Mouse (Mus musculus) hindbrain, embryonic 12.5 days (tissue): ENCODE measurements at regions not wholly inside any gene's neighbourhood (a gene's known extent, or its start where the extent isn't known, plus 50 kb on each side); places are given as distances from the start of the nearest gene placed in this dataset.

Experiments used
- ATAC-seq: fragments of 200-750 bp; cut with Nextera tagmentation; 2 replicates; pipeline ENCODE4 v1.8.0; 2017; ENCODE audit warnings: moderate TSS enrichment; ENCODE audit not compliant: low FRiP score
- H3K27ac ChIP-seq: fragments of 300-500 bp; sonication (generic); 2 replicates; pipeline ENCODE4 v1.5.1; 2016; ENCODE audit warnings: mild to moderate bottlenecking
- H3K27me3 ChIP-seq: fragments of 300-500 bp; sonication (generic); 2 replicates; pipeline ENCODE4 v1.6.1; 2016; ENCODE audit warnings: mild to moderate bottlenecking
- H3K36me3 ChIP-seq: fragments of 300-500 bp; sonication (generic); 2 replicates; pipeline ENCODE4 v1.6.1; 2016; ENCODE audit warnings: mild to moderate bottlenecking
- H3K4me1 ChIP-seq: fragments of 300-500 bp; sonication (generic); 2 replicates; pipeline ENCODE4 v1.6.1; 2016
- H3K4me2 ChIP-seq: fragments of 300-500 bp; sonication (generic); replicated peaks from 2 replicates; pipeline ENCODE4 v1.6.1; 2016; ENCODE audit warnings: mild to moderate bottlenecking
- H3K4me3 ChIP-seq: fragments of 300-500 bp; sonication (generic); 2 replicates; pipeline ENCODE4 v1.5.1; 2016; ENCODE audit warnings: mild to moderate bottlenecking
- H3K9ac ChIP-seq: fragments of 300-500 bp; sonication (generic); 2 replicates; pipeline ENCODE4 v1.6.1; 2016; ENCODE audit warnings: mild to moderate bottlenecking, moderate library complexity
- H3K9me3 ChIP-seq: fragments of 300-500 bp; sonication (generic); replicated peaks from 2 replicates; pipeline ENCODE4 v1.6.1; 2016; ENCODE audit warnings: mild to moderate bottlenecking
- WGBS: fragments of 180-500 bp; shearing (Covaris S2); methylation state at CpG from one replicate; pipeline ENCODE4 v1.1.7; 2016; 5-methylcytosine and 5-hydroxymethylcytosine counted together

- 60% methylated on average over 10 of the region's 10 CpGs for WGBS
- H3K4me1 ChIP-seq: no peaks in the 10 kb centered on the region
- ATAC-seq: no peak
- no peak overlapping the region for H3K27ac ChIP-seq
- H3K9me3 ChIP-seq: no peaks in the 10 kb centered on the region
- H3K4me3 ChIP-seq: no peak overlapping the region
- H3K4me2 ChIP-seq: no peak overlapping the region
- no peak overlapping the region for H3K9ac ChIP-seq
- no peaks in the 10 kb centered on the region for H3K27me3 ChIP-seq
- H3K36me3 ChIP-seq: no peaks in the 10 kb centered on the region
Measured at GRCm38 (mm10) chr10:67339371-67339929, 54.3 kb upstream of the Nrbf2 start.

- no peak for ATAC-seq
- Histone ChIP-seq H3K4me3 (no peak overlapping the region), H3K27me3 (no peaks in the 10 kb centered on the region), H3K4me1 (no peaks in the 10 kb centered on the region), H3K9ac (no peak overlapping the region), H3K27ac (no peak overlapping the region), H3K9me3 (no peaks in the 10 kb centered on the region), H3K4me2 (no peak overlapping the region), H3K36me3 (no peaks in the 10 kb centered on the region)
- WGBS: 87% methylated on average over 4 of the region's 4 CpGs
Measured at GRCm38 (mm10) chr10:67344722-67345121, 59.6 kb upstream of the Nrbf2 start.

GRCm38 (mm10) chr10:67350956-67351355 lies 65.9 kb upstream of the Nrbf2 start:
- H3K36me3 ChIP-seq: no peaks in the 10 kb centered on the region
- H3K4me1 ChIP-seq: no peaks in the 10 kb centered on the region
- no peak for ATAC-seq
- no peak overlapping the region for H3K9ac ChIP-seq
- no peaks in the 10 kb centered on the region for H3K9me3 ChIP-seq
- no peak overlapping the region for H3K4me2 ChIP-seq
- no peak overlapping the region for H3K4me3 ChIP-seq
- no peak overlapping the region for H3K27ac ChIP-seq
- no peaks in the 10 kb centered on the region for H3K27me3 ChIP-seq
- WGBS: 49% methylated on average over 2 of the region's 2 CpGs

GRCm38 (mm10) chr10:67360793-67361192 lies 75.7 kb upstream of the Nrbf2 start:
- WGBS: 81% methylated on average over 8 of the region's 8 CpGs

GRCm38 (mm10) chr10:67361281-67361680 lies 76.2 kb upstream of the Nrbf2 start:
- H3K36me3 ChIP-seq: no peaks in the 10 kb centered on the region
- H3K4me3 ChIP-seq: no peak overlapping the region
- no peak for ATAC-seq
- H3K9me3 ChIP-seq: no peaks in the 10 kb centered on the region
- H3K27ac ChIP-seq: no peak overlapping the region
- no peaks in the 10 kb centered on the region for H3K4me1 ChIP-seq
- H3K9ac ChIP-seq: no peak overlapping the region
- WGBS: 91% methylated on average over 4 of the region's 4 CpGs
- no peak overlapping the region for H3K4me2 ChIP-seq
- H3K27me3 ChIP-seq: no peaks in the 10 kb centered on the region

More at GRCm38 (mm10) chr10:67360793-67361192, 75.7 kb upstream of the Nrbf2 start:
- Histone ChIP-seq H3K27me3 (no peaks in the 10 kb centered on the region), H3K27ac (no peak overlapping the region), H3K36me3 (no peaks in the 10 kb centered on the region), H3K4me1 (no peaks in the 10 kb centered on the region), H3K4me3 (no peak overlapping the region), H3K9ac (no peak overlapping the region), H3K4me2 (no peak overlapping the region), H3K9me3 (no peaks in the 10 kb centered on the region)
- no peak for ATAC-seq

GRCm38 (mm10) chr10:67364595-67364994 lies 79.5 kb upstream of the Nrbf2 start:
- H3K4me1 ChIP-seq: no peaks in the 10 kb centered on the region
- no peaks in the 10 kb centered on the region for H3K27me3 ChIP-seq
- H3K27ac ChIP-seq: no peak overlapping the region
- 88% methylated on average over 3 of the region's 3 CpGs for WGBS
- H3K4me2 ChIP-seq: no peak overlapping the region
- no peak for ATAC-seq
- no peak overlapping the region for H3K9ac ChIP-seq
- H3K4me3 ChIP-seq: no peak overlapping the region
- no peaks in the 10 kb centered on the region for H3K36me3 ChIP-seq
- H3K9me3 ChIP-seq: no peaks in the 10 kb centered on the region

- Histone ChIP-seq H3K4me1 (no peaks in the 10 kb centered on the region), H3K27ac (no peak overlapping the region), H3K9me3 (no peaks in the 10 kb centered on the region), H3K4me2 (no peak overlapping the region), H3K36me3 (no peaks in the 10 kb centered on the region), H3K27me3 (no peaks in the 10 kb centered on the region), H3K9ac (no peak overlapping the region), H3K4me3 (no peak overlapping the region)
- 94% methylated on average over 7 of the region's 7 CpGs for WGBS
- ATAC-seq: no peak
Measured at GRCm38 (mm10) chr10:67365158-67365557, 80.1 kb upstream of the Nrbf2 start.

- Histone ChIP-seq H3K27me3 (no peaks in the 10 kb centered on the region), H3K9ac (no peak overlapping the region), H3K27ac (no peak overlapping the region), H3K9me3 (no peaks in the 10 kb centered on the region), H3K4me2 (0 out of 2 replicates have a peak overlapping the region, but pooled peaks have one; percentile 13), H3K36me3 (no peaks in the 10 kb centered on the region), H3K4me1 (0 out of 2 replicates have a peak, but pooled peaks cover 7% of the 10 kb centered on the region), H3K4me3 (no peak overlapping the region)
- WGBS: 38% methylated on average over 13 of the region's 13 CpGs
- ATAC-seq: no peak
Measured at GRCm38 (mm10) chr10:67372569-67373161, 87.6 kb upstream of the Nrbf2 start.

GRCm38 (mm10) chr10:67376638-67377037 lies 91.5 kb upstream of the Nrbf2 start:
- 92% methylated on average over 5 of the region's 5 CpGs for WGBS
- Histone ChIP-seq H3K4me3 (no peak overlapping the region), H3K9me3 (no peaks in the 10 kb centered on the region), H3K36me3 (no peaks in the 10 kb centered on the region), H3K9ac (no peak overlapping the region), H3K4me1 (0 out of 2 replicates have a peak, but pooled peaks cover 7% of the 10 kb centered on the region), H3K27me3 (no peaks in the 10 kb centered on the region), H3K27ac (no peak overlapping the region), H3K4me2 (no peak overlapping the region)
- no peak for ATAC-seq

- 83% methylated on average over 17 of the region's 17 CpGs for WGBS
- no peaks in the 10 kb centered on the region for H3K27me3 ChIP-seq
- no peaks in the 10 kb centered on the region for H3K36me3 ChIP-seq
- no peak overlapping the region for H3K9ac ChIP-seq
- H3K9me3 ChIP-seq: no peaks in the 10 kb centered on the region
- no peak overlapping the region for H3K4me2 ChIP-seq
- no peak overlapping the region for H3K27ac ChIP-seq
- no peak for ATAC-seq
- no peak overlapping the region for H3K4me3 ChIP-seq
- H3K4me1 ChIP-seq: 0 out of 2 replicates have a peak, but pooled peaks cover 4% of the 10 kb centered on the region
Measured at GRCm38 (mm10) chr10:67377643-67378223, 92.6 kb upstream of the Nrbf2 start.

- H3K36me3 ChIP-seq: no peaks in the 10 kb centered on the region
- H3K4me2 ChIP-seq: no peak overlapping the region
- no peaks in the 10 kb centered on the region for H3K9me3 ChIP-seq
- WGBS: 90% methylated on average over 5 of the region's 5 CpGs
- H3K4me3 ChIP-seq: no peak overlapping the region
- no peak for ATAC-seq
- no peak overlapping the region for H3K27ac ChIP-seq
- H3K4me1 ChIP-seq: no peaks in the 10 kb centered on the region
- no peak overlapping the region for H3K9ac ChIP-seq
- no peaks in the 10 kb centered on the region for H3K27me3 ChIP-seq
Measured at GRCm38 (mm10) chr10:67380174-67380573, 95.1 kb upstream of the Nrbf2 start.

- WGBS: 90% methylated on average over 4 of the region's 4 CpGs
- no peak overlapping the region for H3K9ac ChIP-seq
- no peak overlapping the region for H3K4me3 ChIP-seq
- no peaks in the 10 kb centered on the region for H3K36me3 ChIP-seq
- no peak for ATAC-seq
- no peak overlapping the region for H3K27ac ChIP-seq
- no peaks in the 10 kb centered on the region for H3K9me3 ChIP-seq
- no peak overlapping the region for H3K4me2 ChIP-seq
- H3K4me1 ChIP-seq: no peaks in the 10 kb centered on the region
- no peaks in the 10 kb centered on the region for H3K27me3 ChIP-seq
Measured at GRCm38 (mm10) chr10:67383352-67383751, 98.2 kb upstream of the Nrbf2 start.
